Mouse (Mus musculus): ENCODE measurements around the gene Hspa4. TPM values are rescaled to one million over a fixed set of nuclear protein-coding genes. Genes with fewer than 3 reads are reported as not detected.

Hspa4 gene
- total and polyA plus RNA-seq, 3 experiments: 184 to 585 (median 363) TPM

DNA sequence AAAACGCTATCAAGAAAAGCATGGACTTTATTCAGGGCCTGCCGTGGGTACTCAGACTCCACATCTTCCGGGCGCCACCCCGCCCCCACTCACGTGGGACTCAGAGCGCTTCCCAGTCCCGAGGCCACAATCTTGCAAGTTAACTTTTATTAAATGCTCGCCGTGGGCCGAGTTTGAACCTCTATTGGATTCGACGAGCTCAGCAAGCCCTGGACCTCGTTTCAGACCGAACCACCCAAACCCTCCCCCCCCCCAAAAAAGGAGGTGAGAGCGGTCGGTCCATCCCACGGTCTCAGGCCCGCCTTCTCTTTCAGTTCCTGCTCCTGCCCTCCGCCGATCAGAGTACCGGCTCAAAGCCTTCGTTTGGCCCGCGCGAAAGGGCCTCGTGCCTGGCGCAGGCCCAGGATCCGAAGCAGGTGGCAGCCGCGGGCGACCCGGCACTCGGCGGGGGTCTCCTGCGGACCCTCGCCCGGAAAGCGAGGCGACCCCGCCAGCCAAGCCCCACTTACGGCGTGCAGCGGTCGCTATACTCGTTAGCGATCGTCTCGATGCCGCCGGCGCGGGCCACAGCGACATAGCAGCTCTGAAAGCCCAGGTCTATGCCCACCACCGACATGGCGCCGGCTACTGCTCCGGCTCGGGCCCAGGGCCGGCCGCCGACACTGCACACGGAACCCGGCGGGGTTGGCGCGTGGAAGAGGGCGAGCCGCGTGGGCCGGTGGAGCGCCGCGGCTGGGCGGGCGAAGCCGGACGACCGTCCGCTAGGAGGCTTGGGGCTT is 517 bp downstream of the Hspa4 start (continued):
- TF ChIP-seq ZKSCAN1 (IDR thresholded peaks at IDR 0.05; ENCODE audit: borderline replicate concordance, low read depth, low read length) (no peak), SMC3 (IDR thresholded peaks at IDR 0.05; ENCODE audit: low read depth, low read length) (no peak), EP300 (IDR thresholded peaks at IDR 0.05; ENCODE audit: low read length) (no peak), IRF4 (IDR thresholded peaks at IDR 0.05; ENCODE audit: low read depth, low read length) (peak; percentile 87), CTCF (conservative IDR thresholded peaks at IDR 0.05 in 1 of 2, IDR thresholded peaks at IDR 0.05 in 1 of 2; ENCODE audit: low read depth in 2 of 2, low read length in 2 of 2) (no peak), RAD21 (IDR thresholded peaks at IDR 0.05; ENCODE audit: low read depth, low read length) (no peak), ZNF384 (IDR thresholded peaks at IDR 0.05; ENCODE audit: low read depth, low read length) (0 out of 2 replicates have a peak, but pooled peaks have one; percentile 5), UBTF (IDR thresholded peaks at IDR 0.05; ENCODE audit: low read depth, low read length) (0 out of 2 replicates have a peak, but pooled peaks have one; percentile 73), POLR2A (IDR thresholded peaks at IDR 0.05; ENCODE audit: low read depth, low read length) (peak; percentile 48; the same call in 1 of the 2 replicates), HCFC1 (IDR thresholded peaks at IDR 0.05; ENCODE audit: low read depth, low read length) (peak; percentile 51; the same call in 1 of the 2 replicates), CHD2 (IDR thresholded peaks at IDR 0.05; ENCODE audit: low read length) (peak; percentile 88)

DNA sequence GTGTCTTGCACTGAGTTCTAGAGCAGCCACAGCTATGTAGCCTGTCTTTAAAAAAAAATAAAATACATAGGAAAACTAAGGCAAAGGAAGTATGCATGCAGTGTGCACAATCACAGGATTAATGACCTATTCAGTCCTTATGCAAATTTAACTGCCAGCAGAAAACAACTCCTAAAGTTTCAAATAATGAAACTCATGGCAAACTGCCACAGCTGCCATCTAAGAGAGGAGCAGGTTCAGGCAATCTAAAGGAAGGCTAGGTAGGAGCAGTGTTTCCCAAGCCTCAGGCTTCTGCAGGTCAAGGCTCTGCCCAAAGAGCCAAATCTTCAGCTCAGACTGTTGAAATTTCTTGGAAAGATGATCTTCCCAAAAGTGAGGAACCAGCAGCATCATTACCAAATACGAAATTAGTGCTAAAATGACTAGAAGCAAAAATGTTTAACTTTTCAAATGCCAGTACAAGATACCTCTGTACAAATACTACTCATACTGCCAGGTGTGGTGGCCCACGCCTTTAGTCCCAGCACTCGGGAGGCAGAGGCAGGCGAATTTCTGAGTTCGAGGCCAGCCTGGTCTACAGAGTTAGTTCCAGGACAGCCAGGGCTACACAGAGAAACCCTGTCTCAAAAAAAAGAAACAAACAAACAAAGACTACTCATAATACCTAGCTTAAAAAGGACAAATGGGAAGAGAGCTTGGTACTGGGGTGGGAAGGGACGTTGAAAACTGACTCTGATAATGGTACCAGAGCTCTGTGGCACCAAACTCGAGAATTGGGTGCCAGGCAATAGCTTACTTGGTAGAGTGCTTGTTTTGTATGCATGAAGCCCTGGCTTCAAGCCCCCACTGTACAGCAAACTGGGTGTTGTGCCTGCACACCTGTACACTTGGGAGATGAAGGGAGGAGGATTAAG is 2.1 kb downstream of the Hspa4 start:
- peak overlapping the region; percentile 52 for H3K4me2 ChIP-seq (ENCODE audit: insufficient read depth, low read depth, poor library complexity, severe bottlenecking)
- no peak overlapping the region for H3K27ac ChIP-seq (ENCODE audit: insufficient read depth, low read depth)
- H3K36me3 ChIP-seq (replicated peaks in 1 of 2; ENCODE audit: control insufficient read depth in 1 of 2, insufficient read depth in 1 of 2, low read length in 1 of 2): peaks cover 6 to 49% of the 10 kb centered on the region in 2 experiments
- no peaks in the 10 kb centered on the region for H3K9me3 ChIP-seq (replicated peaks; ENCODE audit: low read length)
- H3K9ac ChIP-seq (ENCODE audit: insufficient read depth, low read depth): peak overlapping the region; percentile 99
- H3K79me2 ChIP-seq (replicated peaks; ENCODE audit: control insufficient read depth, extremely low read depth, insufficient read depth, poor library complexity, severe bottlenecking): peaks cover 67% of the 10 kb centered on the region
- dilution Hi-C loops (cut with MboI; ENCODE audit: extremely low pct_ligation_motif_present, extremely low pct_unique_long_range_greater_than_20kb, low sequenced_read_pairs) (no loop called here), in situ Hi-C loops (cut with MboI; ENCODE audit: low pct_ligation_motif_present, low pct_unique_long_range_greater_than_20kb, low sequenced_read_pairs) (no loop called here)
- H3K27me3 ChIP-seq (replicated peaks): no peaks in the 10 kb centered on the region
- no peak for DNase-seq (ENCODE audit: extremely low read depth)
- peaks cover 6 to 53% of the 10 kb centered on the region in 2 experiments for H3K4me1 ChIP-seq (ENCODE audit: control insufficient read depth in 1 of 2, insufficient read depth in 2 of 2)
- TF ChIP-seq KAT2A (IDR thresholded peaks at IDR 0.05; ENCODE audit: insufficient replicate concordance, low read length) (no peak), HCFC1 (IDR thresholded peaks at IDR 0.05; ENCODE audit: low read depth, low read length) (no peak), NELFE (IDR thresholded peaks at IDR 0.05; ENCODE audit: low read depth, low read length) (no peak), MYC (IDR thresholded peaks at IDR 0.05; ENCODE audit: low read depth, low read length) (no peak), CHD2 (IDR thresholded peaks at IDR 0.05; ENCODE audit: low read length) (no peak), POLR2AphosphoS2 (IDR thresholded peaks at IDR 0.05; ENCODE audit: low read depth, low read length) (peak; percentile 82), SIN3A (IDR thresholded peaks at IDR 0.05; ENCODE audit: low read length) (peak; percentile 54), GABPA (IDR thresholded peaks at IDR 0.05; ENCODE audit: insufficient replicate concordance, low read depth, low read length) (no peak), POLR2A (IDR thresholded peaks at IDR 0.05; ENCODE audit: low read depth, low read length) (no peak; the same call in 1 of the 2 replicates), ZKSCAN1 (IDR thresholded peaks at IDR 0.05; ENCODE audit: borderline replicate concordance, low read depth, low read length) (no peak), ZMIZ1 (IDR thresholded peaks at IDR 0.05; ENCODE audit: low read depth, low read length) (peak; percentile 56; the same call in 1 of the 2 replicates), IRF4 (IDR thresholded peaks at IDR 0.05; ENCODE audit: low read depth, low read length) (no peak)
- peak overlapping the region; percentile 91 to 95 (median 93) for H3K4me3 ChIP-seq (replicated peaks in 1 of 3; ENCODE audit: low read depth in 2 of 3, low read length in 2 of 3, poor library complexity in 1 of 3)
